Mouse (Mus musculus) limb, embryonic 13.5 days (tissue): Measurements from ENCODE around the gene 3110040N11Rik. TPM values are rescaled to one million over a fixed set of nuclear protein-coding genes. Genes with fewer than 3 reads are reported as not detected.
"Not testable (repeated sequence)": the region's sequence is repeated elsewhere in the genome, so short reads cannot be mapped to it uniquely, and the experiment has no call there.

Experiments
- ATAC-seq: fragments of 200-750 bp; cut with Nextera tagmentation; 2 replicates; pipeline ENCODE4 v1.8.0; 2017; ENCODE audit warnings: low read depth, moderate number of reproducible peaks, moderate TSS enrichment; ENCODE audit not compliant: low FRiP score
- H3K27ac ChIP-seq: fragments of 300-500 bp; sonication (generic); 2 replicates; pipeline ENCODE4 v1.5.1; 2015; ENCODE audit warnings: inconsistent platforms, mild to moderate bottlenecking, moderate library complexity
- H3K27me3 ChIP-seq: fragments of 300-500 bp; sonication (generic); 2 replicates; pipeline ENCODE4 v1.6.1; 2015; ENCODE audit warnings: mild to moderate bottlenecking, inconsistent platforms
- H3K36me3 ChIP-seq: fragments of 300-500 bp; sonication (generic); 2 replicates; pipeline ENCODE4 v1.6.1; 2015; ENCODE audit warnings: inconsistent platforms, mild to moderate bottlenecking, moderate library complexity
- H3K4me1 ChIP-seq: fragments of 300-500 bp; sonication (generic); 2 replicates; pipeline ENCODE4 v1.6.1; 2015; ENCODE audit warnings: inconsistent platforms
- H3K4me2 ChIP-seq: fragments of 300-500 bp; sonication (generic); replicated peaks from 2 replicates; pipeline ENCODE4 v1.6.1; 2015; ENCODE audit warnings: inconsistent platforms, mild to moderate bottlenecking, moderate library complexity
- H3K4me3 ChIP-seq: fragments of 300-500 bp; sonication (generic); 2 replicates; pipeline ENCODE4 v1.5.1; 2015; ENCODE audit warnings: moderate library complexity, mild to moderate bottlenecking, inconsistent platforms
- H3K9ac ChIP-seq: fragments of 300-500 bp; sonication (generic); 2 replicates; pipeline ENCODE4 v1.6.1; 2015; ENCODE audit warnings: mild to moderate bottlenecking, inconsistent platforms
- H3K9me3 ChIP-seq: fragments of 300-500 bp; sonication (generic); 2 replicates; pipeline ENCODE4 v1.6.1; 2016; ENCODE audit warnings: inconsistent platforms
- WGBS: fragments of 180-500 bp; shearing (Covaris S2); methylation state at CpG from one replicate; pipeline ENCODE4 v1.1.7; 2015; 5-methylcytosine and 5-hydroxymethylcytosine counted together
- polyA plus RNA-seq: library from polyadenylated mRNA; unstranded; fragments of >200 nt; fragmentation: Nextera tagmentation; extraction: Ambion mirVana; gene quantifications from 2 replicates; pipeline ENCODE4 v1.2.1, GENCODE M21; 2015

Gene 3110040N11Rik
- polyA plus RNA-seq = 57.3 and 62.4 TPM in 2 replicates

DNA sequence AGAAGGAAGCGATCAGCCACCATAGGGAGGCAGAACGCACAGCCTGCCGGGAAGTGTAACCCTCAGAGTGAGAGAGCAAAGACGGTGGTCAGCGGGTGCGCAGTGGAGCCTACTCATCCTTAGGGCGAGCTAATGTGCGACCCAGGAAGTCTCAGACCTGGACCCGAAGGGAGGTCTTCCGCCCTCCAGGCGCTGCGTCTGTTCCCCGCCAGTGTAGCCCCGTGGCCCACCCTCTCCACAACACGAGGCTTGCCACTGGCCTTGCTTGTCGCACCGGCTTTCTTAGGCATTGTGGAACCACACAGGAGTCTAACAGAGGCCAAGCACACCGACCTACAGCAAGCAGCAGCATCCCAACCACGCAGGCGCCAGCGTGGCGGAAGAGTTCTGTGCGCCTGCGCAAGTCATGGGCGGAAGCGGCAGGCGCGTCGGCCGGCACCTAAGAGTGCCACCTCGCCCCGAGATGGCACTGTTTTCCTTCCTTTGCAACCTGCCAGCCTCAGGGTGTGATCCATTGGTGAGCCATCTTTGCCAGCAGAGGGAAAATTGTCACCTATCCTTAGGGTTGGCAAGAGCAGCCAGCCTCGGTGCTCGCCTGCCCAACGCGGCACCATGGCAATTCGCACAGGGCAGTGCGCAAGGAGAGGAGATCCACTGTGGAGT lies at the start of gene 3110040N11Rik:
Gene 3110040N11Rik, minus strand, starts transcription at position 384 of the 663 bp plus-strand sequence.
- Histone ChIP-seq H3K9me3 (no peaks in the 10 kb centered on the region), H3K4me2 (peak within 1 kb of the TSS; percentile 78), H3K27ac (peak within 1 kb of the TSS; percentile 97), H3K27me3 (no peaks in the 10 kb centered on the region), H3K4me1 (peaks cover 10% of the 10 kb centered on the region), H3K4me3 (peak within 1 kb of the TSS; percentile 72), H3K36me3 (peaks cover 28% of the 10 kb centered on the region), H3K9ac (peak within 1 kb of the TSS; percentile 76)
- peak; percentile 94 for ATAC-seq
- WGBS = under 1% methylated on average over 38 of the region's 38 CpGs

DNA sequence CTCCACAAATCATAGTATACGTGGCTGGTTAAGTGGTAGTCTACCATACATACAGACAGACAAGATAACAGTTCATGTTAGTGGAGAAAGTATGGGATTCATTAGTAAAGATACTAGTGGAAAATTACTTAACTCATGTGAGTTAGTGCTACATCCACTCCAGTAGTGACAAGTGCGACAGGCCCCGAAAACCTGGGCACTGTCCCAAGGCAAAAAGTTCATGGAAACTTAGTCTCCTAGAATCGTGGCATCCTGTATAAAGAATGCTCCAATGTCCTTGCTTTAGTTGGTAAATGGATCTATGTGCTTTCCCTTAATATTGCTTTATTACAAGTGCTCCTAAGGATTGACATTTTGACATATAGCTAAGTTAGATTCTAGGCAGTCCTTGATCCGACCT lies 48.5 kb upstream of the 3110040N11Rik start:
- not testable (repeated sequence) for H3K4me3 ChIP-seq, H3K9ac ChIP-seq, ATAC-seq, H3K27me3 ChIP-seq, H3K27ac ChIP-seq, H3K4me1 ChIP-seq, H3K36me3 ChIP-seq, H3K4me2 ChIP-seq, H3K9me3 ChIP-seq
- 84% methylated on average over 5 of the region's 5 CpGs for WGBS

DNA sequence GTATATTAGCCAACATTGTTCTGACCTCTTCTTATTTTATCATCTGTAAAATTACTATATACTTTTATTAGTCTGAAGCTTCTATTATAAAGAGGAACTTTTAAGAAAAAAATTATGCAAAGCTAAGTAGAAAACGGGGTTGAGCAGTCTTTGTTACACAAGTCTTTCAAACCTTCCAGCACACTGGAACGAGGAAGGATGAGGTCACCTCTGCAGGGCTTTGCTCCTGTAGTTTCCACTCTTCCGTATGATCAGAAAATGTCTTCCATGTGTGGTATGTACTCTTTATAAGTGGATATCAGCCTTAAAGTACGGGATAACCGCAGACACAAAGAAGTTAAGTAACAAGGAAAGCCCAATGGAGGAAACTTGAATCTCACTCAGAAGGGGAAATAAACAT lies 46.2 kb upstream of the 3110040N11Rik start:
- Histone ChIP-seq H3K4me3 (no peak overlapping the region), H3K4me2 (no peak overlapping the region), H3K36me3 (no peaks in the 10 kb centered on the region), H3K27me3 (no peaks in the 10 kb centered on the region), H3K9me3 (0 out of 2 replicates have a peak, but pooled peaks cover 3% of the 10 kb centered on the region), H3K9ac (no peak overlapping the region), H3K4me1 (no peaks in the 10 kb centered on the region), H3K27ac (no peak overlapping the region)
- WGBS = 71% methylated on average over 5 of the region's 5 CpGs
- no peak for ATAC-seq

DNA sequence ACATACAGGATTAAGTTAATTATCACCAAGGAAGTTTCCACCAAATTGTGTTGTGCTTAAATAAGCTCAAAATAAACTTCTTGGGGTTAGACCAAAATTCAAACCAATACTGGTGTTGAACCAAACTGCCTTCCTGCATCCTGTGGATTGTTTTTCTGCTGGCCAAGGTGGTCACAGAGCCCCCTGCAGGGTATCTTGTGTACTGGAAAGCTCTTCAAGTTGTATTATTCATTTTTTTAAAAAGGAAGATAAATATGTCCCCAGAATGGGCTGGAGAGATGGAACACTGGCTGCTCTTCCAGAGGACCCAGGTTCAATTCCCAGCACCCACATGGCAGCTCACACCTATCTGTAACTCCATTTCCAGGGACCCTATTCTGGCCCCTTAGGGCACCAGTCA lies 45.6 kb upstream of the 3110040N11Rik start:
- Histone ChIP-seq H3K9me3 (0 out of 2 replicates have a peak, but pooled peaks cover 3% of the 10 kb centered on the region), H3K4me1 (0 out of 2 replicates have a peak, but pooled peaks cover 3% of the 10 kb centered on the region), H3K27me3 (no peaks in the 10 kb centered on the region), H3K9ac (no peak overlapping the region), H3K4me2 (no peak overlapping the region), H3K36me3 (no peaks in the 10 kb centered on the region), H3K27ac (no peak overlapping the region), H3K4me3 (no peak overlapping the region)
- no peak for ATAC-seq

DNA sequence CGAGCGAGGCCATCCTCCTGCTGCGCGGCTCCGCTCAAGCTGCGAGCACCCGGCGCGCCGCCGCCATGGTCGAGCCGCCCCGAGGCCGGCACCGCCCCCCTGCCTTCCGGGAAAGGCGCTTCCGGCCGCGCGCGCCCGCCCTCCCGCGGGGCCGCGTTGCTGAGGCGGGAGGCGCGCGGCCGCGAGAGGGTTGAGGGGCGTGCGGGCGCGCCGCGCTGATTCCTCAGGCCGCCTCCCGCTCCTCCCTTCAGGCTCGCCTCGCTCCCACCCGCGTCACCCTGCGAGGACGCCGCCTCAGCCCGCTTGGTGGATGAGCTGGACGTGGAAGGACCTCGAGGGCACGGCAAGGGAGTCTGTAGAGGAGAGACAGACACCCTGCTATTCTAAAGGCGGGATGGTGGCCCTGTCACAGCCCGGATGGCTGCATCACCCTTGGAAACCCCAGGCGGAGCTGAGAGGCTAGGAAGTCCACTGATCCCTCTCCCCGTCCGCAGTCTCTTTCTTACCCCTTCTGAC lies 40.2 kb upstream of the 3110040N11Rik start, which contains the start of gene Btbd1:
Gene Btbd1, minus strand, starts transcription at position 53 of the 516 bp plus-strand sequence.
- no peaks in the 10 kb centered on the region for H3K36me3 ChIP-seq
- peak within 1 kb of the TSS; percentile 85 for H3K4me2 ChIP-seq
- H3K4me3 ChIP-seq = peak within 1 kb of the TSS; percentile 86
- under 1% methylated on average over 58 of the region's 58 CpGs for WGBS
- H3K4me1 ChIP-seq = peaks cover 42% of the 10 kb centered on the region
- ATAC-seq = peak; percentile 92
- no peaks in the 10 kb centered on the region for H3K27me3 ChIP-seq
- H3K9ac ChIP-seq = peak within 1 kb of the TSS; percentile 92
- H3K9me3 ChIP-seq = no peaks in the 10 kb centered on the region
- H3K27ac ChIP-seq = peak within 1 kb of the TSS; percentile 91

DNA sequence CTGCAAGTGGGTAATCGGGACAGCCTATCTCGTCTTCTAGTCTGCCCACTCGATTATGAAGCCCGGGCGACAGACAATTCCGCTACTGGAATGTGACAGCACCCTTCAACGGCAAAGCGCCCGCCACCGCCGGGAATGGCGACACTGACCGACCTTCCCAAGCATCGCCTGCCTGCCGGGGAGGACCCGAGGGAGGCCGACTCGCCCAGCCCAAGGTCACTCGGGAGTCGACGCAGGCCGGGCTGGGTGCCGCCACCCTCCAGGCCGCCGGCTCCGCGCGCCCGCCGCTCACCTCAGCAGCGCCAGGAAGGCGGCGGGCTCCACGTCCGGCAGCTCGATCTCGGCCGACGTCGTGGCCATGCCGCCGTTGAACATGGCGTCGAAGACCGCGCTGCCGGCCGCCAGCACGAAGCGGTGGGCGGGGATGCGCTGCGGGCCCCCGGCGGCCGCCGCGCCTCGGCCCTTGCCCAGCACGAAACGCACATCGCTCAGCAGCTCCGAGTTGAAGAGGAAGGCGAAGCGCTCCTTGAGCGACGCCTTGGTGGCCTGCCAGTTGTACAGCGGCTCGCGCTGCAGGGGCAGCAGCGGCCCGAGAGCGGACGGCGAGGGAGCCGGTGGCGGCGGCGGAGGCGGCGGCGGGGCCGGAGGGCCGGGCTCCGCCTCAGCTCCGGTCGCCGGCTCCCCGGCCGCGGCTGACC lies 39.6 kb upstream of the 3110040N11Rik start:
- no peaks in the 10 kb centered on the region for H3K36me3 ChIP-seq
- ATAC-seq = peak; percentile 48; the same call in 1 of the 2 replicates
- H3K9ac ChIP-seq = peak overlapping the region; percentile 92
- no peaks in the 10 kb centered on the region for H3K9me3 ChIP-seq
- H3K27ac ChIP-seq = peak overlapping the region; percentile 91
- H3K4me2 ChIP-seq = peak overlapping the region; percentile 85
- WGBS = under 1% methylated on average over 84 of the region's 91 CpGs
- H3K4me3 ChIP-seq = peak overlapping the region; percentile 86
- no peaks in the 10 kb centered on the region for H3K27me3 ChIP-seq
- H3K4me1 ChIP-seq = peaks cover 45% of the 10 kb centered on the region

DNA sequence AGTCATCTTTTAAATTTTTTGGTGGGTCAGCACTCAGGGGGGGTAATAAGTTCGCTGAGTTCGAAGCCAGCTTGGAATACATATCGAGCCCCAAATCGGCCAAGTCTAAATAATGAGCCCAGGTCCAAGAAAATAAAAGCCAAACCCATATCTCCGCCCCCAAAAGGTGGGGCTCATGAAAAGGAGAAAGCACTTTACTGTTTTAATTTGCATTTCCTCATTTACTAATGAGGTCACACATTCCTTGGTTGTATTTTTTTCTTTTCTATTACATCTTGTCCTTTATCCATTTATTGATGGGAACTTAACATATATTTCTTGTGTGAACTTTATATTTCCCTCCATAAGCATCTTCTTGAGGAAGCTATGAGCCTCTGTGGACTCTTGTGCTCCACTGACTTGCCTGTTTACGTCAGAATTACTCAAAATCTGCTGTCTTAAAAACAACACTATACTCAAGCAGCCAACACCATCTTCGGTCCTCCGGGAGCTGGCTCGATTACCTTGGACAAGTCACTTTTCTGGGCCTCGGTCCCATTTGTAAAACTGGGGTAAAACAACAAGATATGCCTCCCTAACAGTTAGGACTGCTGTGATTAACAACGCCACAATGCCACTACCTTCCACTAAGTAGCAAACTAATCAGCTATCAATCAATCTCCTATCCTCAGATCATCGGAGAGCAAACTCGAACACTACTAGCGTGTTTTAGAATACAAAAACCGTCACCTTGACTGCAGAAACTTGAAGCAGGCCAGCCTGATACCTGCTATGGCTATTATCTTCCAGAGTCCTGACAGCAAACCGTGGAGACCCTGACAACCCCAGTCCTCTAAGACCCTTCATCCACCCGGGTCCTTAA lies 38.8 kb upstream of the 3110040N11Rik start:
- Histone ChIP-seq H3K9ac (peak overlapping the region; percentile 92), H3K9me3 (no peaks in the 10 kb centered on the region), H3K27me3 (no peaks in the 10 kb centered on the region), H3K36me3 (no peaks in the 10 kb centered on the region), H3K4me2 (peak overlapping the region; percentile 85), H3K4me3 (peak overlapping the region; percentile 86), H3K4me1 (peaks cover 45% of the 10 kb centered on the region), H3K27ac (peak overlapping the region; percentile 91; the same call in 1 of the 2 replicates)
- no peak for ATAC-seq
- 26% methylated on average over 17 of the region's 17 CpGs for WGBS

DNA sequence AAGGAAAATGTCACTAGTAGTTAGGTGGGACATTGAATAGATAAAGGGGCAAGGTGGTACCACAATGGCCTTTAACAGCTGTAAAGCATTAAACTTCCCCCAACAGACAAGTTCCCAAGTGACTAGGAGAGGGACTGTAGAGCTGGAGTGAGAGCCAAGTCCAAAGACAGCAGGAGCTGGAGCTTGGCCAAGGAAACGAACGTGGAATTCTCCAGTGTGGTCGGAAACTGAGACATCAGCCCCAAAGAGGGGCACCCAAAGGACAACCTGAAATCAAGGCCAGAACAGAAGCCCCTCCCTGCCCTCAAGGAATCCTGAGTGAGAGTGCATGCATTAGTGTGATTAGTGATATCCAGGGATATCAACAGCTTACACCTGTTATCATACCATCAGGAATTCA lies 36.1 kb upstream of the 3110040N11Rik start:
- Histone ChIP-seq H3K4me1 (peaks cover 45% of the 10 kb centered on the region), H3K27me3 (no peaks in the 10 kb centered on the region), H3K9ac (no peak overlapping the region), H3K4me3 (no peak overlapping the region), H3K27ac (no peak overlapping the region), H3K36me3 (no peaks in the 10 kb centered on the region), H3K4me2 (peak overlapping the region; percentile 12; the same call in 1 of the 2 replicates), H3K9me3 (no peaks in the 10 kb centered on the region)
- no peak for ATAC-seq
- WGBS = 25% methylated on average over 3 of the region's 3 CpGs

DNA sequence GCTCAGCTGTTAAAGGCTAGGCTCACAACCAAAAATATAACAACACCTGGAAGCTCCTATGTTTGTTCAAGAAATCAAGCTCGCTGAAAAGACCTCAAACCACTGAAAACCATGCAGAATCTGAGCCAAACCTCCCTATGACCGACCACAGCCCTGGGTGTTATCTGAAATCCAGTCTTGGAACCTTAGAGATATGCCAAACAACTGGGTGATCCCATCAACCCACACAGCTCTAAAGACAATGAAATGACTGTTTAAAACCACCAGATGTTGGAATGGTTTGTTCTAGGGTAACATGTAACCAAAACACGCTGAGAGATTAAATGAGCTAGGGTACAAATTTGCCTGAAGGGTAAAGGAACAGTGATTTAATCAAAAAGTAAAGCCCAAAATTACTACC lies 35.6 kb upstream of the 3110040N11Rik start:
- Histone ChIP-seq H3K27ac (no peak overlapping the region), H3K4me2 (no peak overlapping the region), H3K27me3 (no peaks in the 10 kb centered on the region), H3K36me3 (no peaks in the 10 kb centered on the region), H3K9ac (no peak overlapping the region), H3K4me1 (peaks cover 43% of the 10 kb centered on the region), H3K4me3 (no peak overlapping the region), H3K9me3 (no peaks in the 10 kb centered on the region)
- 58% methylated on average over 3 of the region's 3 CpGs for WGBS
- ATAC-seq = no peak

DNA sequence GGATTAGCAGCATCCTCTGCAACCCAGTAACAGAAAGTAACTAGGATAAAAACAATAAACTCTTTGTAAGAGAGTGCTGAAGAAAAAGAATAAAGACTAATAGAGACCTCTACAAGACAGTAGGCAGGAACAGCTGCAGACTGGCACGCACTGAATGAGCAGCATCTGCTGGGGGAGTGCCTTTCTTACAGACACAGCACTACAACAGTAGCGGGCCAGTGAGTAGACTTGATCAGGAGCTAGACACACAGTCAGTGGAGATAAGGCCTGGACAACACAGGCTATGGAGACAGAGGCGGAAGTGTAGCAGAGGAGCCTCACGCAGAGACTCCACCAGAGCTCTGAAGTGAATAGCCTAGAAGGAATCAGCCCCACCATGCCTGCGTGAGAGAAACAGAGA lies 16.8 kb upstream of the 3110040N11Rik start:
- Histone ChIP-seq H3K9me3 (no peaks in the 10 kb centered on the region), H3K36me3 (peaks cover 19% of the 10 kb centered on the region), H3K9ac (no peak overlapping the region), H3K4me1 (no peaks in the 10 kb centered on the region), H3K27ac (0 out of 2 replicates have a peak overlapping the region, but pooled peaks have one; percentile 10), H3K4me2 (no peak overlapping the region), H3K4me3 (no peak overlapping the region), H3K27me3 (no peaks in the 10 kb centered on the region)
- ATAC-seq = no peak
- WGBS = 87% methylated on average over 5 of the region's 5 CpGs

DNA sequence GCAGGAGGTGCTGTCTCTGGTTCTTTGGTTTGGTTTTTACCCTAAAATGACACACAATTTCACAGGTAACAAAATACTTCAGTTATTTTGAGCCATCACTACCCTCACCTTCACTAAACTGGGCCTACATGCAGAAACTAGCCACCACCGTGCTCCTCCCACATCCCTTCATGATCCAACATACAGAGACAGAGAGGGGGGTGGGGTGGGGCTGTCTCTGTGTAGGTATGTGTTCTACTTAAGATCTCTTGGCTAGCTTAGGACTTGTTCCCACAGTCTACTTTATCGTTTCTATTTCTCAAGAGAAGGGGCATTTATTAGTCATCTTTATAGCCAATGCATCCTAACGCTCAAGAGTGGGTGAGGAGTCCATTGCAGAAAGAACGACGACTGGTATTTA lies 742 bp downstream of the 3110040N11Rik start:
- peak overlapping the region; percentile 78 for H3K4me2 ChIP-seq
- peak overlapping the region; percentile 97 for H3K27ac ChIP-seq
- H3K4me3 ChIP-seq = peak overlapping the region; percentile 72
- no peaks in the 10 kb centered on the region for H3K9me3 ChIP-seq
- WGBS = 4% methylated on average over 5 of the region's 5 CpGs
- H3K4me1 ChIP-seq = peaks cover 10% of the 10 kb centered on the region
- H3K36me3 ChIP-seq = peaks cover 27% of the 10 kb centered on the region
- peak overlapping the region; percentile 76 for H3K9ac ChIP-seq
- ATAC-seq = no peak
- no peaks in the 10 kb centered on the region for H3K27me3 ChIP-seq
